Mouse (Mus musculus) MEL (cell line): ENCODE measurements around the gene Lmf2. TPM values are rescaled to one million over a fixed set of nuclear protein-coding genes. Genes with fewer than 3 reads are reported as not detected.

Experiments used
- DNase-seq: peaks from one replicate; pipeline ENCODE4 v3.0.0; 2011; ENCODE audit warnings: low read depth, low spot score
- H3K27ac ChIP-seq: 2 replicates; pipeline ENCODE4 v1.5.1; 2012; ENCODE audit warnings: low read depth, mild to moderate bottlenecking, control low read depth, low read length, moderate library complexity; ENCODE audit not compliant: control insufficient read depth
- H3K27me3 ChIP-seq, 2 experiments: fragments of 150-350 bp in 1 of 2; sonication (generic) in 1 of 2; 2 replicates each; pipeline ENCODE4 v1.6.1; 2012; ENCODE audit warnings: low read length in 2 of 2, mild to moderate bottlenecking in 2 of 2, improper control_type of control experiment in 1 of 2, moderate library complexity in 1 of 2; ENCODE audit not compliant: insufficient read depth in 2 of 2, control insufficient read depth in 1 of 2
- H3K36me3 ChIP-seq, 2 experiments: 2 replicates each; pipeline ENCODE4 v1.6.1; 2012 to 2014; ENCODE audit warnings: low read length in 2 of 2, improper control_type of control experiment in 1 of 2, inconsistent platforms in 1 of 2, mild to moderate bottlenecking in 1 of 2; ENCODE audit not compliant: insufficient read depth in 2 of 2, control insufficient read depth in 1 of 2
- H3K4me1 ChIP-seq, 2 experiments: fragments of 150-350 bp in 1 of 2; sonication (generic) in 1 of 2; 2 replicates each; pipeline ENCODE4 v1.6.1; 2012; ENCODE audit warnings: low read length in 2 of 2, improper control_type of control experiment in 1 of 2, mild to moderate bottlenecking in 1 of 2; ENCODE audit not compliant: insufficient read depth in 2 of 2, control insufficient read depth in 1 of 2
- H3K4me3 ChIP-seq, 2 experiments: fragments of 150-350 bp in 1 of 2; sonication (generic) in 1 of 2; 2 replicates each; pipeline ENCODE4 v1.5.1; 2012; ENCODE audit warnings: low read depth in 2 of 2, low read length in 2 of 2, mild to moderate bottlenecking in 2 of 2, moderate library complexity in 2 of 2, control low read depth in 1 of 2, improper control_type of control experiment in 1 of 2; ENCODE audit not compliant: control insufficient read depth in 1 of 2, insufficient read depth in 1 of 2
- H3K79me2 ChIP-seq: 2 replicates; pipeline ENCODE4 v1.6.1; 2012; ENCODE audit warnings: mild to moderate bottlenecking, low read length, moderate library complexity; ENCODE audit not compliant: control insufficient read depth, poor library complexity, insufficient read depth
- H3K9ac ChIP-seq: 2 replicates; pipeline ENCODE4 v1.6.1; 2012; ENCODE audit warnings: low read depth, mild to moderate bottlenecking, control low read depth, low read length, moderate library complexity; ENCODE audit not compliant: control insufficient read depth, poor library complexity, severe bottlenecking
- H3K9me3 ChIP-seq: fragments of 150-350 bp; sonication (generic); replicated peaks from 2 replicates; pipeline ENCODE4 v1.6.1; 2012; ENCODE audit warnings: mild to moderate bottlenecking, low read length, improper control_type of control experiment, moderate library complexity; ENCODE audit not compliant: insufficient read depth
- BHLHE40 ChIP-seq: IDR thresholded peaks from 2 replicates; pipeline ENCODE4 v1.6.1; 2012; ENCODE audit warnings: low read depth, mild to moderate bottlenecking, inconsistent platforms, low read length, improper control_type of control experiment, borderline replicate concordance
- CHD1 ChIP-seq: IDR thresholded peaks from 2 replicates; pipeline ENCODE4 v1.6.1; 2012; ENCODE audit warnings: low read depth, mild to moderate bottlenecking, inconsistent platforms, low read length, improper control_type of control experiment
- CHD2 ChIP-seq: IDR thresholded peaks from 2 replicates; pipeline ENCODE4 v1.6.1; 2011; ENCODE audit warnings: low read length, improper control_type of control experiment
- CTCF ChIP-seq, 3 experiments: IDR thresholded peaks in 2 of 3; conservative IDR thresholded peaks in 1 of 3; 2 replicates each; pipeline ENCODE4 v1.5.1; 2011 to 2012; ENCODE audit warnings: low read length in 3 of 3, low read depth in 2 of 3, mild to moderate bottlenecking in 2 of 3, improper control_type of control experiment in 1 of 3, inconsistent platforms in 1 of 3, mixed read lengths in 1 of 3, moderate library complexity in 1 of 3; ENCODE audit not compliant: control insufficient read depth in 1 of 3, insufficient read depth in 1 of 3, poor library complexity in 1 of 3, severe bottlenecking in 1 of 3
- E2F4 ChIP-seq: IDR thresholded peaks from 2 replicates; pipeline ENCODE4 v1.6.1; 2011; ENCODE audit warnings: low read depth, low read length, improper control_type of control experiment, borderline replicate concordance
- ELF1 ChIP-seq: IDR thresholded peaks from 2 replicates; pipeline ENCODE4 v1.6.1; 2014; ENCODE audit warnings: low read depth, mild to moderate bottlenecking, inconsistent platforms, low read length, improper control_type of control experiment, moderate library complexity
- EP300 ChIP-seq, 2 experiments: IDR thresholded peaks; 2 replicates each; pipeline ENCODE4 v1.6.1; 2011; ENCODE audit warnings: improper control_type of control experiment in 2 of 2, low read length in 2 of 2, low read depth in 1 of 2, mild to moderate bottlenecking in 1 of 2
- ETS1 ChIP-seq: IDR thresholded peaks from 2 replicates; pipeline ENCODE4 v1.6.1; 2012; ENCODE audit warnings: low read depth, mild to moderate bottlenecking, inconsistent platforms, low read length, improper control_type of control experiment, moderate library complexity
- GABPA ChIP-seq: IDR thresholded peaks from 2 replicates; pipeline ENCODE4 v1.6.1; 2012; ENCODE audit warnings: low read depth, mild to moderate bottlenecking, inconsistent platforms, low read length, improper control_type of control experiment, moderate library complexity
- GATA1 ChIP-seq: IDR thresholded peaks from 2 replicates; pipeline ENCODE4 v1.6.1; 2011; ENCODE audit warnings: low read depth, low read length, improper control_type of control experiment
- HCFC1 ChIP-seq: IDR thresholded peaks from 2 replicates; pipeline ENCODE4 v1.6.1; 2012; ENCODE audit warnings: low read depth, mild to moderate bottlenecking, inconsistent platforms, low read length, improper control_type of control experiment, moderate library complexity
- KAT2A ChIP-seq: conservative IDR thresholded peaks from 2 replicates; pipeline ENCODE4 v1.6.1; 2012; ENCODE audit warnings: low read depth, low read length, improper control_type of control experiment, inconsistent platforms
- MAX ChIP-seq: IDR thresholded peaks from 2 replicates; pipeline ENCODE4 v1.6.1; 2011; ENCODE audit warnings: low read length, improper control_type of control experiment
- MEF2A ChIP-seq: IDR thresholded peaks from 2 replicates; pipeline ENCODE4 v1.6.1; 2014; ENCODE audit warnings: low read depth, mild to moderate bottlenecking, inconsistent platforms, low read length, improper control_type of control experiment; ENCODE audit not compliant: poor library complexity, insufficient replicate concordance, severe bottlenecking; ENCODE audit errors: extremely low read depth
- MYB ChIP-seq: IDR thresholded peaks from 2 replicates; pipeline ENCODE4 v1.6.1; 2011; ENCODE audit warnings: mild to moderate bottlenecking, low read depth, low read length, improper control_type of control experiment
- MYC ChIP-seq: IDR thresholded peaks from 2 replicates; pipeline ENCODE4 v1.6.1; 2011; ENCODE audit warnings: low read depth, mild to moderate bottlenecking, low read length, improper control_type of control experiment, moderate library complexity
- NELFE ChIP-seq: IDR thresholded peaks from 2 replicates; pipeline ENCODE4 v1.6.1; 2011; ENCODE audit warnings: low read depth, low read length, improper control_type of control experiment
- NRF1 ChIP-seq: IDR thresholded peaks from 2 replicates; pipeline ENCODE4 v1.6.1; 2014; ENCODE audit warnings: low read depth, mild to moderate bottlenecking, inconsistent platforms, low read length, improper control_type of control experiment, moderate library complexity; ENCODE audit not compliant: poor library complexity, insufficient read depth, severe bottlenecking
- POLR2A ChIP-seq, 2 experiments: IDR thresholded peaks; 2 replicates each; pipeline ENCODE4 v1.6.1; 2011 to 2012; ENCODE audit warnings: low read length in 2 of 2, mild to moderate bottlenecking in 2 of 2, control low read depth in 1 of 2, improper control_type of control experiment in 1 of 2, low read depth in 1 of 2, moderate library complexity in 1 of 2; ENCODE audit not compliant: control insufficient read depth in 1 of 2, insufficient read depth in 1 of 2, poor library complexity in 1 of 2
- POLR2AphosphoS2 ChIP-seq: IDR thresholded peaks from 2 replicates; pipeline ENCODE4 v1.6.1; 2011; ENCODE audit warnings: low read length, improper control_type of control experiment
- POLR2AphosphoS5 ChIP-seq: IDR thresholded peaks from 2 replicates; pipeline ENCODE4 v1.6.1; 2012; ENCODE audit warnings: low read depth, borderline replicate concordance, mild to moderate bottlenecking, inconsistent platforms, low read length, moderate library complexity, mixed read lengths
- RAD21 ChIP-seq: IDR thresholded peaks from 2 replicates; pipeline ENCODE4 v1.6.1; 2011; ENCODE audit warnings: mild to moderate bottlenecking, low read depth, low read length, improper control_type of control experiment
- RCOR1 ChIP-seq: IDR thresholded peaks from 2 replicates; pipeline ENCODE4 v1.6.1; 2012; ENCODE audit warnings: low read depth, mild to moderate bottlenecking, inconsistent platforms, low read length, improper control_type of control experiment
- SIN3A ChIP-seq: IDR thresholded peaks from 2 replicates; pipeline ENCODE4 v1.6.1; 2012; ENCODE audit warnings: low read length, improper control_type of control experiment, inconsistent platforms
- SMC3 ChIP-seq: IDR thresholded peaks from 2 replicates; pipeline ENCODE4 v1.6.1; 2011; ENCODE audit warnings: low read depth, low read length, improper control_type of control experiment
- TAL1 ChIP-seq: IDR thresholded peaks from 2 replicates; pipeline ENCODE4 v1.6.1; 2012; ENCODE audit warnings: mild to moderate bottlenecking, inconsistent platforms, low read length, moderate library complexity, mixed read lengths
- TBP ChIP-seq: IDR thresholded peaks from 2 replicates; pipeline ENCODE4 v1.8.0; 2011; ENCODE audit warnings: low read depth, low read length, improper control_type of control experiment
- TCF12 ChIP-seq: IDR thresholded peaks from 2 replicates; pipeline ENCODE4 v1.6.1; 2014; ENCODE audit warnings: low read depth, mild to moderate bottlenecking, inconsistent platforms, low read length, improper control_type of control experiment, moderate library complexity
- UBTF ChIP-seq: IDR thresholded peaks from 2 replicates; pipeline ENCODE4 v1.6.1; 2012; ENCODE audit warnings: low read depth, mild to moderate bottlenecking, inconsistent platforms, low read length, improper control_type of control experiment, moderate library complexity, borderline replicate concordance; ENCODE audit not compliant: insufficient read depth
- USF1 ChIP-seq: IDR thresholded peaks from 2 replicates; pipeline ENCODE4 v1.6.1; 2014; ENCODE audit warnings: low read depth, mild to moderate bottlenecking, inconsistent platforms, low read length, improper control_type of control experiment, moderate library complexity
- USF2 ChIP-seq, 2 experiments: IDR thresholded peaks; 2 replicates each; pipeline ENCODE4 v1.6.1; 2011 to 2012; ENCODE audit warnings: improper control_type of control experiment in 2 of 2, low read length in 2 of 2, borderline replicate concordance in 1 of 2, inconsistent platforms in 1 of 2, low read depth in 1 of 2, mild to moderate bottlenecking in 1 of 2; ENCODE audit not compliant: insufficient read depth in 1 of 2
- ZC3H11A ChIP-seq: IDR thresholded peaks from 2 replicates; pipeline ENCODE4 v1.6.1; 2012; ENCODE audit warnings: low read depth, mild to moderate bottlenecking, inconsistent platforms, low read length, improper control_type of control experiment
- ZKSCAN1 ChIP-seq: IDR thresholded peaks from 2 replicates; pipeline ENCODE4 v1.6.1; 2012; ENCODE audit warnings: low read depth, mild to moderate bottlenecking, inconsistent platforms, low read length, improper control_type of control experiment, moderate library complexity
- ZNF384 ChIP-seq: IDR thresholded peaks from 2 replicates; pipeline ENCODE4 v1.6.1; 2012; ENCODE audit warnings: low read depth, mild to moderate bottlenecking, inconsistent platforms, low read length, improper control_type of control experiment
- polyA plus RNA-seq, 2 experiments: library from polyadenylated mRNA; stranded (reverse) in 1 of 2; unstranded in 1 of 2; fragments of >175 nt in 1 of 2; fragments of >200 nt in 1 of 2; gene quantifications; 2 replicates each; pipeline versions ENCODE4 v1.2.1 to v1.2.4; 2012; ENCODE audit warnings: low replicate concordance in 2 of 2, low read depth in 1 of 2; ENCODE audit not compliant: insufficient read length in 2 of 2, insufficient read depth in 1 of 2, missing spikeins in 1 of 2
- total RNA-seq: library from RNA; depleted of rRNA; stranded (reverse); fragments of 300-350 nt; gene quantifications from 2 replicates; pipeline ENCODE4 v1.2.3, GENCODE M21; 2012

Lmf2 gene
- total and polyA plus RNA-seq, 3 experiments = 14.5 to 52.0 TPM; not detected in 1

- H3K27me3 ChIP-seq = no peaks in the 10 kb centered on the region
- peaks cover 5% of the 10 kb centered on the region in 2 experiments for H3K4me1 ChIP-seq
- no peaks in the 10 kb centered on the region for H3K36me3 ChIP-seq
- H3K4me3 ChIP-seq = no peak overlapping the region
- H3K27ac ChIP-seq = no peak overlapping the region
- H3K9me3 ChIP-seq = no peaks in the 10 kb centered on the region
- H3K9ac ChIP-seq = no peak overlapping the region
- TF ChIP-seq NELFE (no peak), EP300 (IDR thresholded peaks at IDR 0.05; ENCODE audit: low read depth in 1 of 2, low read length in 2 of 2) (no peak), MAX (no peak), TAL1 (no peak), ZC3H11A (0 out of 2 replicates have a peak, but pooled peaks have one; percentile 25), ETS1 (no peak), KAT2A (no peak), MYC (no peak), CHD1 (no peak), GABPA (no peak), POLR2AphosphoS5 (no peak), TBP (no peak), SMC3 (peak; percentile 31), USF2 (IDR thresholded peaks at IDR 0.05; ENCODE audit: borderline replicate concordance in 1 of 2, insufficient read depth in 1 of 2, low read depth in 1 of 2, low read length in 2 of 2) (no peak), RAD21 (peak; percentile 36), MEF2A (no peak), SIN3A (no peak), CTCF (IDR thresholded peaks at IDR 0.05 in 2 of 3, conservative IDR thresholded peaks at IDR 0.05 in 1 of 3; ENCODE audit: control insufficient read depth in 1 of 3, insufficient read depth in 1 of 3, low read depth in 2 of 3, low read length in 3 of 3, poor library complexity in 1 of 3, severe bottlenecking in 1 of 3) (peak in 2 of 3 experiments; percentile 23 to 51; a peak in 4 of 6 replicates), HCFC1 (no peak), BHLHE40 (no peak), ZKSCAN1 (no peak), UBTF (no peak), POLR2A (IDR thresholded peaks at IDR 0.05; ENCODE audit: control insufficient read depth in 1 of 2, insufficient read depth in 1 of 2, low read depth in 1 of 2, low read length in 2 of 2, poor library complexity in 1 of 2) (no peak), ZNF384 (no peak), E2F4 (no peak), CHD2 (no peak), GATA1 (no peak), USF1 (no peak), POLR2AphosphoS2 (no peak), TCF12 (no peak), MYB (no peak), NRF1 (no peak), RCOR1 (no peak), ELF1 (no peak)
- no peaks in the 10 kb centered on the region for H3K79me2 ChIP-seq
- no peak for DNase-seq
These were observed 12.1 kb downstream of the Lmf2 start for GRCm38 (mm10) chr15:89343325-89343724.
